Mouse (Mus musculus) cerebellum, adult 2 months (tissue): ENCODE data around the gene Dnajb3.

Source experiments
- CTCF ChIP-seq: fragments of 200-500 bp; IDR thresholded peaks from 2 replicates; pipeline ENCODE4 v1.5.1; 2011; ENCODE audit warnings: low read depth, mild to moderate bottlenecking, control low read depth, low read length, moderate library complexity, borderline replicate concordance; ENCODE audit not compliant: insufficient read depth
- POLR2A ChIP-seq: fragments of 200-500 bp; IDR thresholded peaks from 2 replicates; pipeline ENCODE4 v1.6.1; 2011; ENCODE audit warnings: low read length, control low read depth, borderline replicate concordance; ENCODE audit not compliant: insufficient read depth

GRCm38 (mm10) chr1:88238771-88239170 is 33.2 kb upstream of the Dnajb3 start:
- TF ChIP-seq CTCF (no peak), POLR2A (no peak)
